Mouse (Mus musculus) urinary bladder, postnatal 0 days (tissue): ENCODE results near the gene Thap8. TPM values are rescaled to one million over a fixed set of nuclear protein-coding genes. Genes with fewer than 3 reads are reported as not detected.

Experiments
- polyA plus RNA-seq: library from polyadenylated mRNA; unstranded; fragments of >200 nt; fragmentation: Nextera tagmentation; extraction: Ambion mirVana; gene quantifications from 2 replicates; pipeline ENCODE4 v1.2.1, GENCODE M21; 2015

The Thap8 gene
- 0.35 and 0.42 TPM in 2 replicates for polyA plus RNA-seq

DNA sequence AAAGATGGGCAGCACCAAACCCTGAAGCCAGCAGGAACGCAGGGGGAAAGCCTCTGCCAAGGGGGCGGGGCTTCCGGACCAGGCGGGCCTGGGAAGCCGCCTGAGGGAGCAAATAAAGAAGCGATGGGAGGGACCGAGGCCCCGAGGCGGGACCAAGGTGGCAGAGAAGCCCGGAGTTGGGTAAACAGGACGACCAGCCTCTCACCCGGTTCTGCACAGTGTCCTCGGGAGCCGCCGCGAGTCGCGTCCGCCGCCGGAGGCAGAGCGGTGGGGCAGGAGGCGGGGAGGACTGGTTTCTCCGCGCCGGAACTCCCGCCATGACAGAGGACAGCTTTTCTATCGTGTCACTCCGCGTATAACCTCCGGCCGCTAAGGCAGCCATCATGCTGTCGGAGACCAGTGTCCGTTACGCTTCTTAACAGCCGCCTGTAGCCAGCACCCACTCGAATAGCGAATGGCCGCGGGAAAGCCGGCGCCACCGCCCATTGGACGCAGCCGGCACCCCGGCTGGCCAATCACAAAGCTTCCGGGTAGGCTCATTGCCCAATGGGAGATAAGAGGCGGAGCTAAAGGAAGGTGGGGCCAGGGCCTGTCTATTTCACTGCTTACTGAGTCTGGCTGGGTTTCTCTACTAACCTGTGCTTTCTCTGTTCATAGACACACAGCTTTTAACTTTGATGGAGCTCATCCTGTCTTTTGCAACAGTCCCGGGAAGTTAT, at the start of gene Thap8, which contains the start of gene Wdr62:
Gene Thap8, plus strand, starts transcription at position 144 of the 719 bp plus-strand sequence.
Gene Wdr62, minus strand, starts transcription at position 469 of the 719 bp plus-strand sequence.

DNA sequence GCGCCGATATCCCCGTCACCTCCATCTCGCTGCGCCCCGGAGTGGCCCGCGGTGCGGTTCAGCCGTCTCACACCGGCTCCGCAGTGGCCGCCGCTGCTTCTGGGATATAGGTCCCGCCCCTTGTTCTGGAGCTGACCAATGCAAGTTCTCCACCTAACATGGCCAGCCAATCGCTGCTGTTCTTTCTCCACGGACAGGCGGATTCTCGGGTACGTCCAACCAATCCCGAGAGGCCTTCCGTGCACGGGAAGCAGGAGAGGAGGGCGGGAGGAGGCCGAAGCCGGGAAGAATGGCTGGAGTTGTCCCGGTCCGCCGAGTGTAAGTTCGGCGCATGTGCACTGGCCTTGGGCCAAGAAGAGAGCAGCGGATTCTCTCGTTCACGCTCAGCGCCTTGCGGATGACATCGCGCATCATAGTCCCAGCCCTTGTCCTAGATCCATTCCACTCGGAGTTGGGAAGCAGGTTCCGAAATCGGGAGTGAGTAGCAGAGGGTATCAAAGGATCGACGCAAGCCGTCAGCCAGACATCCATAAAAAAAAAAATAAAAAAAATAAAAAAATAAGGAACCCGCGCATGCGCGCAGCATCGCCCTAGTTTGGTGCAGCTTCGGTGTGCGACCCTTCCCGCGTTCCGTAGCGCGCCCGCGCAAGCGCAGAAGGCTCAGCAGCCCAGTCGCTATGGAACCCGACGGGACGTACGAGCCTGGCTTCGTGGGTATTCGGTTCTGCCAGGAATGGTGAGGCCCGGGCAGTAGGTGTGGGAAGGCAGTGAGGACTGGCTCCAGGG, 48.0 kb upstream of the Thap8 start, which contains the start of the genes Polr2i and Tbcb:
Gene Polr2i, plus strand, starts transcription at position 280 of the 786 bp plus-strand sequence.
Gene Tbcb, minus strand, starts transcription at position 604 of the 786 bp plus-strand sequence.

DNA sequence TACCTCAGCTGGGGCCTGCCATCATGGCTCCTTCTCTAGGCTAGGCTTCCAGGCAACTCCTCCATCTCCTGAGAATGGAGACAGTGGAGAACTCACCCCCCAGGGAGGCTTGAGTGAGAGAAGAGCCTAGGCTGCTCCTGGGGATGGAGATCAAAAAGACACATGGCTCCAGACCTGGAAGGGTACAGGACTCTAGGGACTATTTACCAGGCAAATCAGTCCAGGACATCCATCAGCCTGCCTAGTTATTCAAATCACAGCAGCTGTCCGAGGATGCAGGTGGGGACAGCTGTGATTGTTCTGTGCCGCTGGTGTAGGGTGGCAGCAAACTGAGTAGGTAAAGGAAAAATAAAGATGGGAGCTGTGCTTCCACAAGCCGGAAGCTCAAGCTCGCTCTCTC, 44.3 kb upstream of the Thap8 start, which contains the start of gene Ovol3:
Gene Ovol3, minus strand, starts transcription at position 101 of the 400 bp plus-strand sequence.

DNA sequence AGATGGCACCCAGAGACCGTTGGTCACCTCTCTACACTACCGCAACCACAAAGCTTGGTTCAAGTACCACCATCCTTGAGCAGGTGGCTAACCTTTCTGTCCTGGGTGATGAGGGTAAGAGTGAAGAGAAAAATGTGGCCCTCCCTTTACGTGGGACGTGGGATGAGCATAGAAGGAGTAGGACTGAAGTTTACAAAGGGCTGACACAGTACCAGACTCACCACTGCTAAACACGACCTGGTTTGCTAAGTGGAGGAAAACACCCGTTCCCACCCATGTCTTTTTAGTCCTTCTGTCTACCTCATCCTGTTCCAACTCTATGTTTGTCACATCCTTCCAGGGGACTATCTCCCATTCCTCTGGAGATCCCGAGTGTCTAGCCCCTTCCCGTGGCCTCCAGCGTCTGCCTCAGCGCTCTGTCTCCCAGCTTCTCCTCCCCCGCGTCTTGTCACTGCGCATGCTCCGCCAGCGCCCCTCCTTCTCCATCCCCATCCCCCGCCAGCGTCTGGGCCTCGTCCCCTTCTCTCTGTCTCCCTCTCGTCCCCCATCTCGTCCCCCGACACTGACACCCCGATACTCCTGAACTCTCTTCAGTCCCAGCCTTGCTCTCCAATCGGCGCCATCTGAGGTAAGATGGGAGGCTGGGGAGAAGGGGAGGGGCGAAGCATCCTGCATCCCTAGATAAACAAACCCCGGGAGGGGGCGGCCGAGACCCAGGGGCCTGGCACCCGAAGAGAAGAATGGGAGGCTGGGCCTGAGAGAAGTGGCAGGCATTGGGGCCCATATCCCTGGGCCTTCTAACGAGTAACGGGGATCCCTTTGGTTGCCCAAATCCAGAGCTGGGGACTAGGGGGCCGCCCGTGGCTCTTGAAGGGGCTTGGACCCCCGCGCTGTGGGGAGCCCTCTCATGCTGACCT, 11.6 kb downstream of the Thap8 start, which contains the start of gene Clip3:
Gene Clip3, plus strand, starts transcription at position 514 of the 917 bp plus-strand sequence.

DNA sequence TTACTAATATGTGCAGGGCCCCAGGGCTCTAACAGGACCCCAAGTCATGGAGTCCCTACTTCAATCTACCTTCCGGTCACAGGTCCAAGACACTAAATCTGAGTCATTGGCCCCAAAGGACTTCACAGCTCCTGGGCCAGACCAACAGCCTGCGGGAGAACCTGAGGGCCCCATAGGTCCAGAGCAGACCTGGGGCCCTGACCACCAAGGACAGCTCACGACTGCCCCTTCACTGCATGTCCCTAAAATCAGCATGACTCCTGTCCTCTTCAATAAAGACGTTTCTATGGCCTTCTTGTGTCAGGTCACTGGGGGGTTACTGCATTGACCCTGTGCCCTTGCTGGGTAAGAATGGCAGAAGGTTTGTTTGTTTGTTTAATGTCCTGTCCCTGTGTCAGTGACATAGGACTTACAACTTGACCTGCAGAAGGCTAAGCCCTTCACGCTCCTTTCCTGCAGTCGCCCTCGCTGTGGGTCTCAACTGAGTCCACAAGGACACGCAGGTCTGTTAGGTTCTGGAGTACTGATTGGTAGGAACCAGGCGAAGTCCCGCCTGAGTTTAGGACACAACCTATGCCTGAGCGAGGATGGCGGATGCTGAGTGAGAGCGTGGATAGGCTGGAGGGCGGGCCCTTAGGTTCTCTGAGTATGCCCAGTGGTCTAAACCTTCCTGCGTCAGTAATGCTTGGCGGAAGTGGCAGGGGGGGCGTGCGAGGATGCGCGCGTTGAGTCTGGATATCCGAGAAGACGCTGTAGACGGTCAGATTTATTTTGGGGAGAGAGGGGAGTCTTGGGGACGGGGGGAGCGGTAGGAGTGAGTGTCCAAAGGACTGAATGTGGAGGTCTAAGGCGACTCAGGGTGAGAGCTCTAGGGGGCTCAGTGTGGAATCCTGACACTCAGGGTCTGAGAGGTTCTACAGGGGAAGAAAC, 28.4 kb downstream of the Thap8 start, which contains the start of gene Alkbh6:
Gene Alkbh6, plus strand, starts transcription at position 642 of the 930 bp plus-strand sequence.

DNA sequence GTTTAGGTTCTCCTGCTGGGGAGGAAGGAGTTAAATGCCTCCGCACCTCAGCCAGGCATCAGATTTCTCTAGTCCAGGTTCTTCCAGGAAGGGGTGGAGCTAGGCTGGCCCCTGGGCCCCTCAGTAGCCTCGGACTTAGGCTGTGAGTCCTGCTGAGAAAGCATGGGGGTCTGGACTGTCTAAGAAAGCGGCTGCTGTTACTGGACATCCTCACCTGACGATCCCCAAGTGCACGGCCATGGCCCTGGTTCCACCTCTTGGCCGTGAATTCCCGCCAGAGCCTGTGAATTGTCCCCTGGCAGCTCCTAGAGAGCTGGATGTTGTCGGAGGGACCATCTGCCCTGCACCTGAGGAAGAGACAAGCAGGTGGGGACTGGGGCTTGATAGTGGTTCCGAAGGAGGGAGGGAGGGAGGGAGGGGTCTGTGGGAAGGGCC, 34.8 kb downstream of the Thap8 start, which contains the start of gene Syne4:
Gene Syne4, plus strand, starts transcription at position 87 of the 435 bp plus-strand sequence.

DNA sequence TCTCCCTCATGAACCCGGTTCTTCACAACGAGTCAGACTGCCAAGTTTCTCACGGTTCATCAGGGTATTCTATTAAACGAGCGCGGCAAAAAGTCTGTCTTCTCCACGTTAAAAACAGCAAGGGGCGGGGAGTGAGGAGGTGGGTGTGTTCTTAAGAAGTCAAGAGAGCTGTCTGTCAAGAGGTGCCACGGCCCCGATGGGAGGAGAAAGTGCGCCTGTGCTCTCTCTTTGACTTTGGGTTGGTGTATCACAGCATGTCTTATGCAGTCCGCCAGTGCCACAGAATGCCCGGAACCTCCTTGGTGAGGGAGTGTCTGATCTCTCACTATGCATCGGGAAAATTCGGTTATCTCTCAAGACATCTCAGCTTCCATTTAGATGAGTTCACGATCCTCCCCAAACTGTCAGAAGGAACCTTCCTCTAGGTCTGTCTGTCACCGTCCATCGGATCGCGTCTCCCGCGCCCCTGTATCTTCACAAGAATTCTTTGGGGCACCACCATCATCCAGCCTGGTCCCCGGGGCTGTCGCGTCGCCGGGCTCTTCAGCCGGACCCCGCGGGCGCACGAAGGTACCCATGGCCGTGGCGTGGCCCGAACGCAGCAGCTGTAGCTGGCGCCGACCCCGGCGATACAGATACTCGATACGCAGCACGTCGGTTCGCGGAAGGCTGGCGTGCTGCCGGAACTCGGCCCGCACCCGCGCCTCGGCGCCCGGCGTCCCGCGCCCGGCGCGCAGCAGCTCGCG, 41.8 kb downstream of the Thap8 start, which contains the start of gene E130208F15Rik:
Gene E130208F15Rik, plus strand, starts transcription at position 202 of the 746 bp plus-strand sequence.

DNA sequence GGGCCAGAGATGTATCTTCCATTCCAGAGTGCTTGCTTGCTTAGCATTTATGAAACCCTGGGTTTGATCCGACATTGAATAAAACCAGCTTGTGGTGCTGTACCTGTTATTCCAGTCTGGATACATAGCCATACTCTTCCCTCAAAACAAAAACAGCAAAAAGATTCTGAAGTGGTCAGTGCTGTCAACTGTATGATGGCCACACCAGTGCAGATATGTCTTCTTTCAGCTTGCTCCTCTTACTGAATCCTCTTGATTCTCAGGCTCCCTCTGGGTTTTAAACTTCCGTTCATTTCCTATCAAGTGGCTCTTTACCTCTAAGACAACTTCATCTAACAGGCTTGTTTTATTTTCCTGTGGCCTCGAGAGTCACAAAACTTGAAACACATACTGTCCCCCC, 43.9 kb downstream of the Thap8 start, which contains the start of gene Sdhaf1:
Gene Sdhaf1, minus strand, starts transcription at position 101 of the 400 bp plus-strand sequence.

Other genes starting within 250 kb of the Thap8 start
- 1.2 TPM in 2 replicates for gene Zfp14, start 228.7 kb upstream of the Thap8 start, polyA plus RNA-seq
- gene Zfp82, start 207.2 kb upstream of the Thap8 start, polyA plus RNA-seq: 2.1 and 2.2 TPM in 2 replicates
- not detected in 2 replicates for gene Gm26920, start 189.7 kb upstream of the Thap8 start, polyA plus RNA-seq
- 2.9 and 3.6 TPM in 2 replicates for gene Zfp566, start 189.6 kb upstream of the Thap8 start, polyA plus RNA-seq
- 44.4 and 53.0 TPM in 2 replicates for gene Zfp260, start 185.3 kb upstream of the Thap8 start, polyA plus RNA-seq
- gene Zfp382, start 158.2 kb upstream of the Thap8 start, polyA plus RNA-seq: 4.2 and 4.5 TPM in 2 replicates
- 5.7 and 6.8 TPM in 2 replicates for gene Zfp146, start 110.3 kb upstream of the Thap8 start, polyA plus RNA-seq
- 21.7 and 23.2 TPM in 2 replicates for gene Cox7a1, start 96.0 kb upstream of the Thap8 start, polyA plus RNA-seq
- gene Capns1, start 81.3 kb upstream of the Thap8 start, polyA plus RNA-seq: 152 and 156 TPM in 2 replicates
- gene Polr2i, start 48.1 kb upstream of the Thap8 start, polyA plus RNA-seq: 74.1 and 98.9 TPM in 2 replicates
- 151 and 152 TPM in 2 replicates for gene Tbcb, start 47.8 kb upstream of the Thap8 start, polyA plus RNA-seq
- not detected in 2 replicates for gene Ovol3, start 44.4 kb upstream of the Thap8 start, polyA plus RNA-seq
- 1.8 and 3.0 TPM in 2 replicates for gene Wdr62, start 325 bp downstream of the Thap8 start, polyA plus RNA-seq
- gene Clip3, start 11.6 kb downstream of the Thap8 start, polyA plus RNA-seq: 13.0 and 13.9 TPM in 2 replicates
- 44.3 and 50.6 TPM in 2 replicates for gene Alkbh6, start 28.6 kb downstream of the Thap8 start, polyA plus RNA-seq
- 3.8 and 4.1 TPM in 2 replicates for gene Syne4, start 34.7 kb downstream of the Thap8 start, polyA plus RNA-seq
- not detected in 2 replicates for gene E130208F15Rik, start 41.6 kb downstream of the Thap8 start, polyA plus RNA-seq
- gene Sdhaf1, start 43.8 kb downstream of the Thap8 start, polyA plus RNA-seq: 15.7 and 16.6 TPM in 2 replicates
- gene Lrfn3, start 82.7 kb downstream of the Thap8 start, polyA plus RNA-seq: 2.8 and 3.7 TPM in 2 replicates
- 74.3 and 230 TPM in 2 replicates for gene Tyrobp, start 133.7 kb downstream of the Thap8 start, polyA plus RNA-seq
- gene Hcst, start 139.8 kb downstream of the Thap8 start, polyA plus RNA-seq: 2.4 and 10.2 TPM in 2 replicates
- gene Nfkbid, start 141.6 kb downstream of the Thap8 start, polyA plus RNA-seq: 0.84 and 1.4 TPM in 2 replicates
- 8.7 and 9.1 TPM in 2 replicates for gene Aplp1, start 165.4 kb downstream of the Thap8 start, polyA plus RNA-seq
- gene Kirrel2, start 177.6 kb downstream of the Thap8 start, polyA plus RNA-seq: not detected in 2 replicates
- 0.12 TPM in 1 of 2 replicates, not detected in the other for gene Nphs1, start 178.2 kb downstream of the Thap8 start, polyA plus RNA-seq
- gene Prodh2, start 213.5 kb downstream of the Thap8 start, polyA plus RNA-seq: 0.21 and 0.36 TPM in 2 replicates